Mouse (Mus musculus): ENCODE data around the gene Fancf. TPM values are rescaled to one million over a fixed set of nuclear protein-coding genes. Genes with fewer than 3 reads are reported as not detected.
A peak's percentile ranks its signal among the peaks of the same experiment; 100 is the strongest.

Fancf gene
- polyA plus RNA-seq (2015; fragmentation: Nextera tagmentation; extraction: Ambion mirVana): 4.9 and 5.9 TPM in 2 replicates

- Histone ChIP-seq H3K4me2 (peak within 1 kb of the TSS; percentile 88), H3K27me3 (replicated peaks) (no peaks in the 10 kb centered on the region), H3K9ac (peak within 1 kb of the TSS; percentile 92), H3K9me3 (no peaks in the 10 kb centered on the region), H3K4me3 (peak within 1 kb of the TSS; percentile 84), H3K4me1 (peaks cover 14% of the 10 kb centered on the region), H3K27ac (replicated peaks) (peak within 1 kb of the TSS; percentile 97), H3K36me3 (peaks cover 37% of the 10 kb centered on the region)
- 0% methylated on average over 42 of the region's 43 CpGs for WGBS
- ATAC-seq (ENCODE audit: extremely low read depth, insufficient number of reproducible peaks, low FRiP score, low TSS enrichment): peak; percentile 95
Measured at GRCm38 (mm10) chr7:51862097-51862492, at the start of gene Fancf. Fancf (minus strand) TSS chr7:51862267.

GRCm38 (mm10) chr7:51899066-51899465, 37.0 kb upstream of the Fancf start:
- 75% methylated on average over 6 of the region's 6 CpGs for WGBS
- H3K4me1 ChIP-seq: no peaks in the 10 kb centered on the region
- no peak overlapping the region for H3K4me3 ChIP-seq

GRCm38 (mm10) chr7:51894939-51895338, 32.9 kb upstream of the Fancf start:
- Histone ChIP-seq H3K9me3 (no peaks in the 10 kb centered on the region), H3K9ac (no peak overlapping the region), H3K4me3 (no peak overlapping the region), H3K4me2 (no peak overlapping the region), H3K4me1 (no peaks in the 10 kb centered on the region), H3K27ac (replicated peaks) (no peak overlapping the region), H3K27me3 (replicated peaks) (no peaks in the 10 kb centered on the region), H3K36me3 (no peaks in the 10 kb centered on the region)
- no peak for ATAC-seq (ENCODE audit: extremely low read depth, insufficient number of reproducible peaks, low FRiP score, low TSS enrichment)
- 45% methylated on average over 2 of the region's 2 CpGs for WGBS

More at GRCm38 (mm10) chr7:51899066-51899465, 37.0 kb upstream of the Fancf start:
- Histone ChIP-seq H3K27ac (replicated peaks) (no peak overlapping the region), H3K4me2 (no peak overlapping the region), H3K9ac (no peak overlapping the region), H3K36me3 (no peaks in the 10 kb centered on the region), H3K9me3 (no peaks in the 10 kb centered on the region), H3K27me3 (replicated peaks) (no peaks in the 10 kb centered on the region)
- no peak for ATAC-seq (ENCODE audit: extremely low read depth, insufficient number of reproducible peaks, low FRiP score, low TSS enrichment)

GRCm38 (mm10) chr7:51894133-51894801, 32.2 kb upstream of the Fancf start:
- 73% methylated on average over 4 of the region's 4 CpGs for WGBS
- Histone ChIP-seq H3K36me3 (no peaks in the 10 kb centered on the region), H3K9ac (no peak overlapping the region), H3K27ac (replicated peaks) (no peak overlapping the region), H3K4me2 (no peak overlapping the region), H3K9me3 (no peaks in the 10 kb centered on the region), H3K4me3 (no peak overlapping the region), H3K4me1 (no peaks in the 10 kb centered on the region), H3K27me3 (replicated peaks) (no peaks in the 10 kb centered on the region)
- ATAC-seq (ENCODE audit: extremely low read depth, insufficient number of reproducible peaks, low FRiP score, low TSS enrichment): no peak

- H3K4me3 ChIP-seq: no peak overlapping the region
Measured at GRCm38 (mm10) chr7:51893008-51893407, 30.9 kb upstream of the Fancf start.

GRCm38 (mm10) chr7:51892224-51892965, 30.3 kb upstream of the Fancf start:
- no peak for ATAC-seq (ENCODE audit: extremely low read depth, insufficient number of reproducible peaks, low FRiP score, low TSS enrichment)
- no peak overlapping the region for H3K27ac ChIP-seq (replicated peaks)
- no peak overlapping the region for H3K9ac ChIP-seq
- H3K9me3 ChIP-seq: no peaks in the 10 kb centered on the region
- no peaks in the 10 kb centered on the region for H3K36me3 ChIP-seq
- no peaks in the 10 kb centered on the region for H3K4me1 ChIP-seq
- no peak overlapping the region for H3K4me3 ChIP-seq
- WGBS: 94% methylated on average over 1 of the region's 1 CpGs
- H3K27me3 ChIP-seq (replicated peaks): no peaks in the 10 kb centered on the region
- no peak overlapping the region for H3K4me2 ChIP-seq

More at GRCm38 (mm10) chr7:51893008-51893407, 30.9 kb upstream of the Fancf start:
- Histone ChIP-seq H3K27me3 (replicated peaks) (no peaks in the 10 kb centered on the region), H3K4me1 (no peaks in the 10 kb centered on the region), H3K4me2 (no peak overlapping the region), H3K9me3 (no peaks in the 10 kb centered on the region), H3K9ac (no peak overlapping the region), H3K27ac (replicated peaks) (no peak overlapping the region), H3K36me3 (no peaks in the 10 kb centered on the region)
- WGBS: 79% methylated on average over 4 of the region's 4 CpGs
- ATAC-seq (ENCODE audit: extremely low read depth, insufficient number of reproducible peaks, low FRiP score, low TSS enrichment): no peak

- Histone ChIP-seq H3K36me3 (no peaks in the 10 kb centered on the region), H3K27me3 (replicated peaks) (no peaks in the 10 kb centered on the region), H3K4me1 (no peaks in the 10 kb centered on the region), H3K4me2 (no peak overlapping the region), H3K9ac (no peak overlapping the region), H3K4me3 (no peak overlapping the region), H3K9me3 (no peaks in the 10 kb centered on the region), H3K27ac (replicated peaks) (no peak overlapping the region)
- whole genome bisulfite sequencing: 85% methylated on average over 7 of the region's 7 CpGs
- no peak for ATAC-seq (ENCODE audit: extremely low read depth, insufficient number of reproducible peaks, low FRiP score, low TSS enrichment)
Measured at GRCm38 (mm10) chr7:51889601-51890000, 27.5 kb upstream of the Fancf start.

- ATAC-seq (ENCODE audit: extremely low read depth, insufficient number of reproducible peaks, low FRiP score, low TSS enrichment): no peak
- Histone ChIP-seq H3K4me1 (no peaks in the 10 kb centered on the region), H3K27ac (replicated peaks) (no peak overlapping the region), H3K4me3 (no peak overlapping the region), H3K4me2 (no peak overlapping the region), H3K36me3 (no peaks in the 10 kb centered on the region), H3K27me3 (replicated peaks) (no peaks in the 10 kb centered on the region), H3K9ac (no peak overlapping the region), H3K9me3 (no peaks in the 10 kb centered on the region)
- WGBS: 73% methylated on average over 11 of the region's 11 CpGs
Measured at GRCm38 (mm10) chr7:51887678-51888567, 25.9 kb upstream of the Fancf start.

- no peaks in the 10 kb centered on the region for H3K9me3 ChIP-seq
- H3K4me1 ChIP-seq: no peaks in the 10 kb centered on the region
- no peak overlapping the region for H3K27ac ChIP-seq (replicated peaks)
- ATAC-seq (ENCODE audit: extremely low read depth, insufficient number of reproducible peaks, low FRiP score, low TSS enrichment): no peak
- H3K4me3 ChIP-seq: no peak overlapping the region
- no peaks in the 10 kb centered on the region for H3K27me3 ChIP-seq (replicated peaks)
- no peak overlapping the region for H3K9ac ChIP-seq
- no peaks in the 10 kb centered on the region for H3K36me3 ChIP-seq
- H3K4me2 ChIP-seq: no peak overlapping the region
- 62% methylated on average over 3 of the region's 3 CpGs for WGBS
Measured at GRCm38 (mm10) chr7:51885345-51885744, 23.3 kb upstream of the Fancf start.

- H3K4me3 ChIP-seq: no peak overlapping the region
- ATAC-seq (ENCODE audit: extremely low read depth, insufficient number of reproducible peaks, low FRiP score, low TSS enrichment): no peak
- peaks cover 12% of the 10 kb centered on the region; the same call in 1 of the 2 replicates for H3K4me1 ChIP-seq
Measured at GRCm38 (mm10) chr7:51880121-51880520, 18.1 kb upstream of the Fancf start.

More at GRCm38 (mm10) chr7:51880121-51880520, 18.1 kb upstream of the Fancf start:
- Histone ChIP-seq H3K9ac (no peak overlapping the region), H3K27me3 (replicated peaks) (no peaks in the 10 kb centered on the region), H3K4me2 (peak overlapping the region; percentile 93; the same call in 1 of the 2 replicates), H3K27ac (replicated peaks) (no peak overlapping the region), H3K36me3 (no peaks in the 10 kb centered on the region), H3K9me3 (no peaks in the 10 kb centered on the region)
- WGBS: 76% methylated on average over 4 of the region's 4 CpGs
